Mouse (Mus musculus) small intestine, adult 2 months (tissue): ENCODE measurements around the gene Cxcr5. TPM values are rescaled to one million over a fixed set of nuclear protein-coding genes. Genes with fewer than 3 reads are reported as not detected.

Experiments
- H3K27ac ChIP-seq: fragments of 200-500 bp; 2 replicates; pipeline ENCODE4 v1.5.1; 2012; ENCODE audit warnings: low read depth, low read length, control low read depth, inconsistent platforms; ENCODE audit not compliant: insufficient read depth
- H3K27me3 ChIP-seq: fragments of 200-500 bp; 2 replicates; pipeline ENCODE4 v1.6.1; 2012; ENCODE audit warnings: mild to moderate bottlenecking, moderate library complexity, low read length, inconsistent platforms; ENCODE audit not compliant: control insufficient read depth, insufficient read depth
- H3K36me3 ChIP-seq: fragments of 200-500 bp; 2 replicates; pipeline ENCODE4 v1.6.1; 2012; ENCODE audit warnings: mild to moderate bottlenecking, low read length, control low read depth, inconsistent platforms; ENCODE audit not compliant: control insufficient read depth, insufficient read depth
- H3K4me1 ChIP-seq: fragments of 200-500 bp; 2 replicates; pipeline ENCODE4 v1.6.1; 2012; ENCODE audit warnings: low read length, inconsistent platforms, mixed read lengths; ENCODE audit not compliant: control insufficient read depth, insufficient read depth, insufficient read length
- H3K4me3 ChIP-seq: fragments of 200-500 bp; 2 replicates; pipeline ENCODE4 v1.5.1; 2012; ENCODE audit warnings: low read depth, mild to moderate bottlenecking, control low read depth, inconsistent platforms, low read length, moderate library complexity
- CTCF ChIP-seq: fragments of 200-500 bp; IDR thresholded peaks from 2 replicates; pipeline ENCODE4 v1.5.1; 2012; ENCODE audit warnings: low read depth, mild to moderate bottlenecking, control low read depth, inconsistent platforms, low read length, moderate library complexity, mixed read lengths; ENCODE audit not compliant: insufficient replicate concordance, insufficient read length; ENCODE audit errors: extremely low read depth
- POLR2A ChIP-seq: fragments of 200-500 bp; IDR thresholded peaks from 2 replicates; pipeline ENCODE4 v1.6.1; 2012; ENCODE audit warnings: low read depth, mild to moderate bottlenecking, control low read depth, inconsistent platforms, low read length, moderate library complexity
- WGBS: fragments of 180-500 bp; shearing (Covaris S2); methylation state at CpG from one replicate; pipeline ENCODE4 v1.1.7; 2018; 5-methylcytosine and 5-hydroxymethylcytosine counted together
- polyA plus RNA-seq: library from polyadenylated mRNA; depleted of rRNA; stranded (reverse); fragments of >200 nt; gene quantifications from 2 replicates; pipeline ENCODE4 v1.2.3, GENCODE M21; 2012

Cxcr5 gene
- polyA plus RNA-seq, 1 experiment = 5.7 TPM

DNA sequence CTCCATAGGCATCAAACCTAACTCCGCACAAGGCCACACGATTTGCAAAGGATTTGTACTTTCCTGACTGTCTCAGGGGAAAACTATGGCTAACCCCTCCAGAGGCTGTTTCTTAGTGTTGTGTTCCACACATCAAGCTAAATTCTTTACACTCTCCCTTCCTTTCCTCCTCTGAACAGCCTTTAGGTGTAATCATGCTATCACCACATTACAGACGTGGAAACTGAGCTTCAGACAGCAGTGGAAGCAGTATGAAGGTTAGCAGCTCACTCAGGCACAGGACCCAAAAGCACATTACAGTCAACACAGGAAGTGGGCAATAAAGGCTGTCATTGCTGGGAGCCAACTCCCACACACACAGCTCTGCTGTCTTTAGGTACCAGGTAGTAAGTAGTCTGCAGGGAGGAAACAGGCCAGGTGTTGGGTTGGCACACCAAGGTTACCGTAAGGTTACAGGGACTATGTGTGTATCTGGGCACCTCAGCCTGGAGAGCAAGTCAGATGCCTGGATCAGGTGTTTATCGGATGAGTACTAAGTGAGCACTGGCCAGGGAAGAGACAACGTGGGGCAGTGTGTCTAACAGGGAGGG is 28.6 kb downstream of the Cxcr5 start:
- Histone ChIP-seq H3K4me3 (no peak overlapping the region), H3K36me3 (no peaks in the 10 kb centered on the region), H3K27ac (no peak overlapping the region; the same call in 1 of the 2 replicates), H3K27me3 (no peaks in the 10 kb centered on the region), H3K4me1 (peaks cover 4% of the 10 kb centered on the region; the same call in 1 of the 2 replicates)
- no peak for TF ChIP-seq CTCF
- no peak for TF ChIP-seq POLR2A
- WGBS = 78% methylated on average over 6 of the region's 6 CpGs

DNA sequence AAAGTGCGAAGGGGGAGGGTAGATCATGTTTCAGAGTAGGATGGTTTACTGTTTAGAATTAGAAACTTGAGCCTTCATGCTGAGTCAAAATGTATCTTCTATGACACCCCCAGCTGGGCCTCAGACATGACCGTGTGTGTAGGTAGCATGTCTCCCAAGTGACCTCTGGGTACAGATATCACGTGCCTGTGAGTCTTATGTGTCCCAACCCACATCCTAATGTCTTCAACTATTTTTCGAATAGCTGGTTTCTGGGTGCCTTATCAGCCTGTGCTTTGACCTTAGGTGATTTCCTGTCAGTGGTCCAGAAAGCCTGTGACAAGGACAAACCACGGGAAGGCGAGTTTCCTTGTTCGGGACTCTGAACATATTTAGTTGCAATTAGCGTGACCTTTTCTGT is 33.3 kb downstream of the Cxcr5 start:
- H3K4me1 ChIP-seq = no peaks in the 10 kb centered on the region
- WGBS = 29% methylated on average over 8 of the region's 8 CpGs
- no peak for TF ChIP-seq CTCF
- no peak for TF ChIP-seq POLR2A
- H3K27me3 ChIP-seq = no peaks in the 10 kb centered on the region
- H3K4me3 ChIP-seq = no peak overlapping the region
- H3K27ac ChIP-seq = no peak overlapping the region
- H3K36me3 ChIP-seq = no peaks in the 10 kb centered on the region

DNA sequence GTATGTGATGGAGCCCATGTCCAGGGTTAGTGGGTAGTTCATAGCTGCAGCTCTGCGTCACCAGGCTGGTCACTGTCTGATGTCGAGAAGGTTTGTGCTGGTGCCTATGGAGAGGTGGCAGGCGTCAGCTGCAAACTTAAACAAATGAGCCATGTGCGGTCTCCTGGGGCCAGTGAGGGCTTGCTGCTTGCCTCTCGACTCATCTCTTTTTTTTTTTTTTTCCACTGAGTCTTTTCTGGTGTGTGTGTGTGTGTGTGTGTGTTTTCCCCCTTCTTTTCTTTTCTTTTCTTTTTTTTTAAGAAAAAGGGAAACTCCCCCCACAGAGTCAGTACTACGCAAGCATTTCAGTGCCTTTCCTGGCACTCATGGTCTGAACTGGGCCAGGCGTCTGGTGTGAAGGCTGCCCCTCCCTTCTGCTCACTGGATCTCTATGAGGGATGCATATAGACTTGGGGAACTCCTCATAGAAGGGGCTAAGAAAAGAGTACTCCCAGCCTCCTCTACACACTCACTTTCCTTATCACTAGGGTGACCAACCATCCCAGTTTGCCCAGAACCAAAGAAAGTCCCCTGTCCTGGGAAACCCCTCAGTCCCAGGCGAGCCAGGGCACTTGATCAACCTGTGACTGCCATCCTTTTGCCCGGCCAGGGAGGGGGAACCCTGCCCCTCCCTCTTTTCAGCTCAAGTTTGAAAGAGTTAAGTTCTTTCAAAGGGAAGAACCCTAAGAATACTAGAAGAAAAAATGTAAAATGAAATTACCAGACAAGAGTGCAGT is 35.2 kb downstream of the Cxcr5 start:
- H3K27me3 ChIP-seq = no peaks in the 10 kb centered on the region
- no peaks in the 10 kb centered on the region for H3K36me3 ChIP-seq
- no peak overlapping the region for H3K27ac ChIP-seq
- H3K4me3 ChIP-seq = no peak overlapping the region
- TF ChIP-seq POLR2A = no peak
- TF ChIP-seq CTCF = no peak
- 70% methylated on average over 9 of the region's 9 CpGs for WGBS
- H3K4me1 ChIP-seq = no peaks in the 10 kb centered on the region

DNA sequence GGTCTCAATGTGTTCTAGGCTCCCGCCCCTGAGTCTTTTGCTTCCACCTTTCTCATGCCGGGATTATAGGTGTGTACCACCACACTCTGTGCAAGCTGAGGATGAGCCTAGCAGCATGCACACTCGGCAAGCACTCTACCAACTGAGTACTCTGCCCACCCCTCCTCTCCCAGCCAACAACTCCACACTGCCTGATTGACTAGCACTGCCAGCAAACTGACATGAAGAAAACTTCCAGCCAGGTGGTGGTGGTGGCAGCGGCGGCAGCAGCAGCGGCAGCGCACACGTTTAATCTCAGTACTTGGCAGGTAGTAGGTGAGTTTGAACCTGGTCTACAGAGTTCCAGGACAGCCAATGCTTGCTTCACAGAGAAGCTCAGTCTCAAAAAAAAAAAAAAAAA is 36.1 kb downstream of the Cxcr5 start:
- Histone ChIP-seq H3K4me3 (peak overlapping the region; percentile 14), H3K27ac (no peak overlapping the region), H3K27me3 (no peaks in the 10 kb centered on the region), H3K4me1 (no peaks in the 10 kb centered on the region), H3K36me3 (no peaks in the 10 kb centered on the region)
- TF ChIP-seq CTCF (no peak), POLR2A (no peak)
- WGBS = 80% methylated on average over 8 of the region's 8 CpGs

DNA sequence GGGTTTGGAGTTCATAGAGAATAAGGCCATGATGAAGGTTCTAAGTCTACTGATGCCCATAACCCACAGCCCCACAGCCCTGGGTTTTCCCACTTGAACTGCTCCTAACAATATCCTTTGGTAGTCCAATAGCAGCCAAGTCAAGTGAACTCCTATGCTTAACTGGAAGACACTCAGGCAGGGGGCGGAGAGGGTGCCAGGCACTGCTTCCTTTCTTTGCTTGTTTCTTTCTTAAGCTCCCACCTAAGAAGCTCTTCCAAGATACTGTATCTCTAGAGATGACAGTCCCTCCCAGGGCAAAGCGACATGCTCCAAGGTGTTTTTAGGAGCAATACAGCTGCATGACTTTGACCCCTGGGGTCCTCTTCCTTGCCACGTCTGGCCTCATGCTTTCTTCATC is 36.7 kb downstream of the Cxcr5 start:
- Histone ChIP-seq H3K4me1 (no peaks in the 10 kb centered on the region), H3K36me3 (no peaks in the 10 kb centered on the region), H3K4me3 (no peak overlapping the region), H3K27me3 (no peaks in the 10 kb centered on the region), H3K27ac (no peak overlapping the region)
- 72% methylated on average over 3 of the region's 3 CpGs for WGBS
- no peak for TF ChIP-seq POLR2A
- no peak for TF ChIP-seq CTCF

DNA sequence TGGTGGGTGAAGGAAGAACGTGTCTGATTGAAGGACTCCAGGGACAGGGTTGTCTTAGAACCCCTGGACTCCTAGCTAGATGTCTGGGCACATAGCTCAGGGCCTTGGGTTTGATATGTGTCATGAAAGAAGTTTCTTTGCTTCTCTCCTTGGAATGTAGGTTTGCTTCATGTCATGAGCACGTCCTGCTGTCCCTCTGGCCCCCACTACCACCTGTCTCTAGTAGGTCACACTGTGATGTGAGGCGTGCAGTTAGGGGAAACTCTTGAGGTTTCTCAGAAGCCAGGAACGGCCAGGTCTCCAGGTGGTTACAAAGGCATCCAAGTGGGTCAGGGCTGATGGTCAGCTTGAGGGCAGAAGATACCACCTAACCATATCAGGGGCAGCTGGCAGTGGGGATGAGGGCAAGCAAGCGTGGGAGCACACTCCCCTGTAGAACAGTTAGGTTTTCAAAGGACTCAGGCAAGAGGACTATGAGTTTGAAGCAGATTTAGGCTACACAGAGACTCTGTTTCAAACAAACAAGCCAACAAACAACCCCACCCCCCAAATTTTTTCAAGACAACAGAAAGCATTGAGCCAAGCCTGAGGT is 37.3 kb downstream of the Cxcr5 start:
- Histone ChIP-seq H3K36me3 (no peaks in the 10 kb centered on the region), H3K27me3 (no peaks in the 10 kb centered on the region), H3K4me3 (no peak overlapping the region; the same call in 1 of the 2 replicates), H3K27ac (no peak overlapping the region), H3K4me1 (no peaks in the 10 kb centered on the region)
- TF ChIP-seq CTCF (no peak), POLR2A (no peak)
- 67% methylated on average over 5 of the region's 5 CpGs for WGBS

DNA sequence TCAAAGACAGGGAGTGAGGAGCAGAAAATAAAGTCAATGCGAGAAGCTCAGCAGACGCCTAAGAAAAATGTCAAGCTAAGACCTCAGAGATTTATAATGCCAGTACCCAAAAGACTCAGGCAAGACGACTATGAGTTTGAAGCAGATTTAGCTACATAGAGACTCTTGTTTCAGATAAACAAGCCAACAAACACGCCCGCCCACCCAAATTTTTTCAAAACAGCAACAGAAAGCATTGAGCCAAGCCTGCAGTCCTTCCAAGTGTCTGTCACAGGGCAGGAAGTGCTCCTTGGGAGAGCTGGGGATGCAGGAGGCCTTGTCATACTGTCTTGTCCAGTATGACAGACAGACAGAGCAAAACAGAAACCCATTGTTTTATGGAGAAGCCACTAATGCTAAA is 38.0 kb downstream of the Cxcr5 start:
- no peak overlapping the region for H3K4me3 ChIP-seq
- WGBS = 78% methylated on average over 5 of the region's 5 CpGs

More for the DNA sequence above, 38.0 kb downstream of the Cxcr5 start:
- no peaks in the 10 kb centered on the region for H3K36me3 ChIP-seq
- H3K4me1 ChIP-seq = no peaks in the 10 kb centered on the region
- no peak for TF ChIP-seq POLR2A
- no peak overlapping the region for H3K27ac ChIP-seq
- no peaks in the 10 kb centered on the region for H3K27me3 ChIP-seq
